Mouse (Mus musculus) adipocyte (in vitro differentiated cells): ENCODE results near the gene Pdss2.
"Not testable (repeated sequence)": the region's sequence is repeated elsewhere in the genome, so short reads cannot be mapped to it uniquely, and the experiment has no call there.

ENCODE experiments used
- DNase-seq: peaks from one replicate; pipeline ENCODE4 v3.0.0-alpha.2; 2016; ENCODE audit warnings: low spot score

Pdss2 gene

DNA sequence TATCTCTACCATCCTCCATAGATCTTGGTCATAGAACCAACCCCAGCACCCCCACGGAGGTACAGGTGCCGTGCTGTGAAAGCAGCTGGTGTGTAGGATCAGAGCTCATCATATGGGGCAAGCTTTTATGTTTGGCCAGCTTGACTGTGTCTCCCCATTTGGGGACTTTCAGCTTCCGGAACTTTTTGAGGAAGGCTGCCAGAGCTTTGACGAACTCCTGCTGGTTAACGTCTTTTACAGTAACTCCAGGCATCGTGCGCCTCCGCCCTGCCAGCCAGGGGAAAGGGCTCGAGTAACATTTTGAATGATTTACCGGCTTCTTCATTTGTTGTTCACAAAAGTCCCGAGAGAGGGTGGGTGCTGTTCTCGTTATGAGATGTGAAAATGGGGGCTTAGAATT lies 152.4 kb downstream of the Pdss2 start:
- DNase-seq: no peak

- DNase-seq: peak; percentile 3
Measured at GRCm38 (mm10) chr10:43375286-43375685, 154.0 kb downstream of the Pdss2 start.

DNA sequence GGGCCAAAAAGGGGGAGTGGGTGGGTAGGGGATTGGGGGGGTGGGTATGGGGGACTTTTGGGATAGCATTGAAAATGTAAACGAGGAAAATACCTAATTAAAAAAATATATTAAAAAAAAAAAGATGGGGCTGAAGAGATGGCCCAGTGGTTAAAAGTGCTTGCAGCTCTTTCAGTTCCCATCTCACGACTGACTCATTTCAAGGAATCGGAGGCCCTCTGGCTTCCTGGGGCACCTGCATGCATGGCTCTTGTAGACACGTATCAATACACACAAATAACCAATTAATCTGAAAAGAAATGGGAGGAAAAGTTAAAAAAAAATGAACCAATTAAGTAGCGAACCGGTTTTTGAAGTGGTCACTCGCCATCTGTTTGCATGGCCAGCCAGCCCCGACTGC lies 155.5 kb downstream of the Pdss2 start:
- DNase-seq: no peak

- DNase-seq: peak; percentile 46
Measured at GRCm38 (mm10) chr10:43378279-43378678, 157.0 kb downstream of the Pdss2 start.

GRCm38 (mm10) chr10:43378732-43379644 lies 157.7 kb downstream of the Pdss2 start:
- no peak for DNase-seq

GRCm38 (mm10) chr10:43382660-43383059 lies 161.4 kb downstream of the Pdss2 start:
- DNase-seq: no peak

DNA sequence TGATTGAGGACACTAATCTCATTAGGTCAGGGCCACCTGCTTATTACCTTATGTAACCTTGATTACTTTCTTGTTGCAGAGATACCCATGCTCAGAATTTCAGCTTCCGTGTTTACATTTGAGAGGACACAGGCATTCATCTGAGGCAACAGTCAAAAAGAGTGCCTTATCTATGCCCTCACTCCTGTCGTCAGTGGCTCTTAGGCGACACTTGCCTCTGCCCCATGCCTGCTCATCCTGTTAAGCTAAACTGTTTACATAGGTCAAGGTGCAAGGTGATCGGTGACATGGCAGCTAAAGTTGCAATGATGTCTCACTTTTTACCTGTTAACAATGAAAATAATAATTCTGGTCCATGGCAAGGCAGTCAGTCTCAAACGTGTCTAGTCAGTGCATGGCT lies 163.3 kb downstream of the Pdss2 start:
- no peak for DNase-seq

- DNase-seq: no peak
Measured at GRCm38 (mm10) chr10:43392921-43393320, 171.6 kb downstream of the Pdss2 start.

DNA sequence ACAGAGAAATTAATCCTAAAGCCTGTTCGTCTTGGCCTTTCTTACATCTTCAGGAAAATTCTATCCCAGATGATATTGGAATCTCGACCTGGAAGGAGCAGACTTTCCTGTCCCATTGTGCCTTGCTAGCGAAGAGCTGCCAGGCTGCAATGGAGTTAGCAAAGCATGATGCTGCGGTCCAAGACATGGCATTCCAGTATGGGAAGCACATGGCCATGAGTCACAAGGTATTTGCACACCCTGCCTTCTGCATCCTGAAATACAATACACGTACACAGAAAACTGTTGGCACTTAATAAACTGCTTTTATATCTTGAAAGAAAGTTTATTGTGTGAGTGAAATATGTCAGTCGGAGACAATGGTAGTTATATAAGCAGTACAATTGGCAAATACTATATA lies 172.5 kb downstream of the Pdss2 start:
- DNase-seq: no peak

DNA sequence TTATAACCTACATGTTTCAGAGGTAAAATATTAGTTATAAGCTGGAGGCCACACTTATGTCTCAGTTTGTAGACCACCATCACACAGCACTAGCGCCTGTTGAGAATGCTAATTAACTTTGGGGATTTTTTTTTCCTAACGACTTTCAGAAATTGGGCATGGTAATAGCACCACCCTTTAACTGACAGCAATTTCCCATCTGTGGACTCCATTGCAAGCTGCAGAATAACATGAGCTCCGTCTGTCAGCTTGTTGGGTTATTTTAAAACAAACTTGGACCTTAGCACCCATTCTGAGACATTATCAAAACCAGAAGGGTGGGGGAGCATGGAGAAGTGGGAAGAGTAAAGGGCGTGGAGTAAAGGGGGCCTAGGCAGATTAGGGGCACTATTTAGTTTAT lies 174.5 kb downstream of the Pdss2 start:
- DNase-seq: no peak

DNA sequence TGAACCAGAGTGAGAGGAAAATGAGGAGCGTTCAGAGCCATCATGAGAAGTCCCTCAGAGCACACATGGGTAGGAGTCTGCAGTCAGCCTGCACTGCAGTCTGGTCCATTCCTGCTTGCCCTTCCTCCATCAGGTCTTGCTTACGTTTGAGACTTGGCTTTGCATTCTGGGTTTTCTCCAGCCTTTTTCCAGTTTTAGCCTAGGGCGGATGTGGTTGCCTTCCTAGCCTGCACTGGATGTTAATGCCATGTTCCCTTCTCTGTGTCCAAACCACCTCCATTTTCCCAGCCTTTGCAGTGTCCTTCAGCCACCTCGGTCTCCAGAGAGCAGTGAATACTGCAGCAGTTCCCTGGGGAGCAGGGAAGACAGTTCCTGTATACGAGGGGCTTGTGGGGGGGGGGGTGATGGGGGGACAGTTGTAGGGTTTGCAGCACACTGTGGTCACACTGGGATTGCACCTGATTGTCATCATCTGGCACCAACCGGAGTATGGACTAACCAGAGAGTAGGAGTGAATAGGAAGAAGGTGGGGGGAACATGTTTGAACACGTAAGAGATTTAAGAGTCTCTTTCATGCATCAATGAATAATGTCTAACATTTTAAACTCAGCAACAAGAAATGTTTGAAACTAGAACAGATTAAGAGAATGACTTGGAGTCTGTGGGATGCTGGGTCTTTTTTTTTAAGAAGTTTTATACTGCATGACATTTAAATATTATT lies 178.5 kb downstream of the Pdss2 start:
- DNase-seq: no peak

DNA sequence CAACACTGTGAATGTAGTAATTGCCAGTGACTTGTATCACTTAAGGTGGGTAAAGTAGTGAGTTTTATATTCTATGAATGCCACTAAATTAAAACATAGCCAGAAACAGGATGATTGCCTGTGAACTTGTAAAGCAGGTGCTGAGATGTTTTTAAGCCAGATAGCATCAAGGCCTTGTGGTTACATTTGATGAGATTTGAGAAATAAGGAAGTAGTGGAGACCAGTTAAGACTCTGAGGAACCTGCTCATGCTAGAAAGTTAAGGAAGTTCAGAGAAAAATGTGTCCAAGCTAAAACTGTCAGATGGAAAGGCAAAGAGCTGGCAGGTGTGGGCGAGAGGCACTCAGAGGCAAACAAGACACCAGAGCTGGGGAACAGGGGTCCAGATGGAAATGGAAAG lies 184.8 kb downstream of the Pdss2 start:
- no peak for DNase-seq

GRCm38 (mm10) chr10:43406885-43407284 lies 185.6 kb downstream of the Pdss2 start:
- no peak for DNase-seq

DNA sequence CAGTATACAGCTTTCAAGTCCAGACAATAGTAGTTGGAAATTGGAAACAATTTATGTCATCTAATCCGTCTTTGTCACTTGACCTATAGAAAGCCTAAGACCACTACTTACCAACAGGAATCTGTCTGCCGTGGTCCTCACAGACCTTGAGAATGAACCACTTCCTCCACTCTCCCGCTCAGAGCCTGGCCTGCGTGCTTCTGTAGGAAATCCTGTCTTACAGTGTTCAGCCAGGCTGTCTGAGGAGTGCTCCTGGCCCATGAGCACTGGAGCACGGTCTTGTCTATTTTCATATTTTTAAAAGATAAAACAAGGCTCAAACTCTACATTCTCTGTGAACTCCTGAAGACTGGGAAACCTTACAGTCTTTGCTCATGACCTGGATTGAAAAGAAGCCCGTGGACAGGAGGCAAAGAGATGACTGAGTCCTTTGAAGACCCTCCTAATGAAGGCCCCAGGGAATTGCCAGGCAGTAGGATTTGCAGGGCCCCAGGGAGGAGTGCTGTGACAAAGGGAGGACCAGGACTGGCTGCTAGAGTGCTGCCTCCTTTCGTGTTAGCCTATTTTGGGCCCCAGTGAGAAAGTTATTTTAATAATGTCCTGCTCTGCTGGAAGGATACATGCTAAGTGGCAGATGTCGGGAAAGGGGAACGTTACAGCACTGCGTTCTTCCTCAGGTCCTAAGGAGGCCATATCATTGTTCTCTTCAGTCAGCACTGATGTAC lies 188.4 kb downstream of the Pdss2 start:
- no peak for DNase-seq

- not testable (repeated sequence) for DNase-seq
Measured at GRCm38 (mm10) chr10:43411164-43411563, 189.9 kb downstream of the Pdss2 start.

DNA sequence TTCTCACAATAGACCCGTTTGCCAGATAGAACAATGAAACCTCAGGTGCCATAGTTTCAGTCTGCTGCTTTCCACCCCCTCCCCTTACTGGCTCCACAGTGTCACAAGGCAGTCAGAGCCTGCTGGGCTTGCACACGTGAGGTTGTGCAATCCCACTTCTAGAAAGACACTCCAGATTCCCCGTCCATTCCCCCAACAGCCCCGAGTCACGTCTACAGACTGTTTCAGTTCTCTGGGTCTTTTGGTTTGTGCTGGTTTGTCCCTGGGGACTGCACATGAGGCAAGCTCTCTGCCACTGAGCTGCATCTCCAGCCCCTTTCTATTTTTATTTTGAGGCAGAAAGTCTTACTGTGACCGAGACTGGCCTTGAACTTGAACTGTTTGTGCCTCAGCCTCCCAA lies 196.1 kb downstream of the Pdss2 start:
- peak; percentile 11 for DNase-seq

DNA sequence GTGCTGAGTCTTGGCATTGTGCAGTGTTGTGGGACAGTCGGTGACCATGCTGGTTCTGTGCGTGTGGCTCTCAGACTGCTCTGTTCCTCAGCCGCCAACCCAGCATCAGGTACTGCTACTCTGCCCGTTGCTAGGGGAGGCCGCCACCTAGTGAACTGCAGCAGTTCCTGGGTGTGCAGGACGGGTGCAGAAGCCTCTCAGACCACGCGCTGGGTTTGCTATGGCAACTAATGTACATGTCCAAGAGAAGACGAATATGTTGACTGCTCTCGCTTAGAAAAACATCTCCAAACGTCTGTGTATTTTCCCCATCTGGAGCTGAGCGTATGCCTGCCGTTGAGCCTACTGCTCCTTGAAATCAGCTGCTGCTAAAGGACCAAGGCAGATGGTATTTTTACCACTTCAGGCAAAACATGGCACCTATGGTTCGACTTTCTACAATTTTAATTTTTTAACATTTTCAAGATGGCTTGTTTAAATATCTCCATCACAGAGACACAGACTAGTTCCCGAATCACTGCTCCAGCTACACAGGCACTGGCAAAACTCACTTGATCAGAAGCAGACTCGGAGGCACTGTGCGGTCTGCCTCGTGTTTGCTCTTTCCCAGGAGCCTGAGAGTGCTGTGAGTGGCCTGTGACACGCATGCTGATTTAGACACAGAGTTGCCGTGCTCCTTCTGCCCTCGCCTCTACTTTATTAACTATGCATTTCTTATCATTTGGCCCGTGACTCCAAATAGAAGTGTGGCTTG lies 199.6 kb downstream of the Pdss2 start:
- no peak for DNase-seq

DNA sequence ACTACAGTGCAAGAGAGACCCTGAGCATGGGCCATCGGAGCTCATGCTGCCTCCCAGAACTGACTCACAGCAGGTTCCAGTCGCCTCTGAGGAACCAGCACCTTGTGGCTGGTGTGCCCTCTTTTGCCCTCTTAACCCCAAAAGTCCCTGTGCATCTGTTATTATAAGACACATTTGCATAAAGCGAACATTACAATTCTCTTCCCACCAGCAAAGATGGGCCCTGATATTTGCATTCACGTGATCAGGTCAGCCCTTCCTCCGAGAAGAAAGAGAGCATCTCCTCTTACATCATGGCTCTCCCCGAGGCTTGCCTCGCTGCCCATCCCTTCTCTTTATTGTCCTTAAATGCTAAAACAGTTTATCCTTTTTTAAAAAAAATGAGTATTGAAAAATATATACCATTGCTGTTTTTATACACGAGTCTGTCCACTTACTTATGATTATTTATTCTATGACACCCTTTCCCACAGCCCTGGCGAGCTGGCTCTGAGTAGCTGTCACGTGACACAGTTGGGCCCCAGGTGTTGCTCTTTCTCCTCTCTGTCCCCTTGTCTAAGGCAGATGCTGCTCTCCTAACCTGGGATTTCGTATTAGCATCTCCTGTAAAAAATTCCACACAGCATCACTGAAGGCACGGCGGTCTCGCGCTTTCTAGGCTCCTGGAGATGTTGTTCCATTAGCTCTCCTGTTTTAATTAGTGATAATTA lies 200.9 kb downstream of the Pdss2 start:
- no peak for DNase-seq

- DNase-seq: no peak
Measured at GRCm38 (mm10) chr10:43424545-43424944, 203.3 kb downstream of the Pdss2 start.

GRCm38 (mm10) chr10:43430606-43431005 lies 209.3 kb downstream of the Pdss2 start:
- peak; percentile 30 for DNase-seq

- no peak for DNase-seq
Measured at GRCm38 (mm10) chr10:43434326-43434725, 213.0 kb downstream of the Pdss2 start.
